Mouse (Mus musculus): ENCODE measurements around the gene Golph3.
"Not testable (repeated sequence)": the region's sequence is repeated elsewhere in the genome, so short reads cannot be mapped to it uniquely, and the experiment has no call there.

The Golph3 gene

GRCm38 (mm10) chr15:12357459-12357858 is 36.2 kb downstream of the Golph3 start:
- no peak for DNase-seq (ENCODE audit: low read depth, low spot score)

- DNase-seq (ENCODE audit: low read depth, low spot score), result no peak
Observed at GRCm38 (mm10) chr15:12358384-12358783, 37.1 kb downstream of the Golph3 start.

- DNase-seq (ENCODE audit: low read depth, low spot score), result no peak
Observed at GRCm38 (mm10) chr15:12360519-12361212, 39.4 kb downstream of the Golph3 start.

GRCm38 (mm10) chr15:12362001-12362700 is 40.9 kb downstream of the Golph3 start:
- no peak for DNase-seq (ENCODE audit: low read depth, low spot score)

DNA sequence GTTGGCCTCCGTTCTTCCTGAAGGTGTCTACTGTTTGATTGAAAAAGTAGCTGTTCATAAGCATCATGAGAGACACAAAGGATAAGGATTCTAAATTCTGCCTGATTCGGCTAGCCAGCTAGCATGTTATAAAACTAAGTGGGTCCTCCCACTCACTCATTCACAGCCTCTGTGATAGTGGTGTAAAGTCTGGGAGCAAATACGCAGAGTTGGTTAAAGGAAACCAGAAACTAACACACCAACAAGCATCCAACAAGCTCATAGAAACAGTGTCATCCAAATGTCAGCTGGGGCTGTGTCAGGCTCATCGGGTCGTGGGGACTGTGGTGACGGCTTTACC is 41.4 kb downstream of the Golph3 start:
- DNase-seq (ENCODE audit: low read depth, low spot score), result no peak

GRCm38 (mm10) chr15:12364096-12364495 is 42.8 kb downstream of the Golph3 start:
- DNase-seq (ENCODE audit: low read depth, low spot score), result no peak

GRCm38 (mm10) chr15:12365416-12366071 is 44.3 kb downstream of the Golph3 start:
- DNase-seq (ENCODE audit: low read depth, low spot score), result no peak

- no peak for DNase-seq (ENCODE audit: low read depth, low spot score)
Observed at GRCm38 (mm10) chr15:12366072-12366469, 44.8 kb downstream of the Golph3 start.

DNA sequence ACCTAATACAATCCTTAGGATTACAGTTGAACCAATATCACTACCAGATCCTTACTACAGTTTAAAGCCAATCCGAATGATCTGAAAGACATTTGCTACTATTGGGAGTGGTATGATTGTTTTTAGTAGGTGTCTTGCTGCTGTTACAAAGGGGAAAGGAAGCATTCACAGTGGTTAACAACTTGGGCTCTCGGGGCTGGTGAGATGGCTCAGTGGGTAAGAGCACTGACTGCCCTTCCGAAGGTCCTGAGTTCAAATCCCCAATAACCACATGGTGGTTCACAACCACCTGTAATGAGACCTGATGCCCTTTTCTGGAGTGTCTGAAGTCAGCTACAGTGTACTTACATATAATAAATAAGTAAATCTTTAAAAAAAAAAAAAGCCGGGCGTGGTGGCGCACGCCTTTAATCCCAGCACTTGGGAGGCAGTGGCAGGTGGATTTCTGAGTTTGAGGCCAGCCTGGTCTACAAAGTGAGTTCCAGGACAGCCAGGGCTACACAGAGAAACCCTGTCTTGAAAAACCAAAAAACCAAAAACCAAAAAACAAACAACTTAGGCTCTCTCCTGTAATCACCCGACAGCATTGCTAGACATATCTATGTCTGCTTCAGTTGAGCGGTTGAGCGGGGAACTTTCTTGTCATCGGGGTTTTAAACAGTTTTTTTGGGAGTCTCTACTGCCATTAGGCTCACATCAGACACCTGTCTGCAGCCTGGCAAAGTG is 45.5 kb downstream of the Golph3 start:
- DNase-seq (ENCODE audit: low read depth, low spot score), result not testable (repeated sequence)

- no peak for DNase-seq (ENCODE audit: low read depth, low spot score)
Observed at GRCm38 (mm10) chr15:12367306-12368080, 46.2 kb downstream of the Golph3 start.

- no peak for DNase-seq (ENCODE audit: low read depth, low spot score)
Observed at GRCm38 (mm10) chr15:12368357-12368756, 47.1 kb downstream of the Golph3 start.

- DNase-seq (ENCODE audit: low read depth, low spot score), result no peak
Observed at GRCm38 (mm10) chr15:12368850-12369249, 47.6 kb downstream of the Golph3 start.

- no peak for DNase-seq (ENCODE audit: low read depth, low spot score)
Observed at GRCm38 (mm10) chr15:12370096-12370495, 48.8 kb downstream of the Golph3 start.

- DNase-seq (ENCODE audit: low read depth, low spot score), result peak; percentile 63
Observed at GRCm38 (mm10) chr15:12371183-12371582, 49.9 kb downstream of the Golph3 start.

DNA sequence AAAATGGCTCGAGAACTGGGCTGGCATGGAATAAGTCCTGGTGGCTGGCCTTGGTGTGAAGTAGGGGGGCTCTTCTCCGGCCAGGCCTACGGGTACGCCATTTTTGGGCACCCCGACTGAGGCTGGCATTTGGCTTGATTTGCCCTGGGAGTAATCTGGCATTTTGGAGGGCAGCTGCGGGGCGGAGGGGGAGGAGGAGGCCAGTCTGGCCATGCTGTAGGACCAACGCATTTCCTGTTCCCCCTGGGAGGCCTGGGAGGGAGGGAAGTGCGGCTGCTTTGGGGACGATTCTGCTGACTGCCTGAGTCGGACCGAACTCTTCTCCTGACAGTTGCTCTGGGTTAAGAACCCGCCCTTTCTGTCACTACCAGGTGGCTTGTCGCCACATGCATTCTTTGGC is 52.2 kb downstream of the Golph3 start:
- DNase-seq (ENCODE audit: low read depth, low spot score), result no peak

DNA sequence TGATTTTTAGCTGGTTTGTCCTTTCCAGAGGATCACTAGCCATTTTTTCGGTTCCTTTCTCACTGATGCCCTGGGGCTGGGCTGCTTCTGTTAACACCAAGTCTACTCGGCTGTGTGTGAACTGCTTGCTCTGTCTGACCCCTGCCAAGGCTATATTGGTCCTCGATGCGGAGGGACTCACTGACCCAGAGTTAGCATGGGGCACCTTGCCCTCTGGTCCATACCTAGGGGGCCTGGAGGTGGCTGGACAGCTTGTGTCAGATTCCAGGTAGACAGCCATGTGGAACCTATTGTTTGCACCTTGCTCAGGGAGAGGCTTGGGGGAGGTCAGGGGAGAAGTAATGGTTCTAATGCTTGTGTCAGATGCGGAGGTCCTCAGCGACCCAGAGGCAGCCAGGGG is 52.7 kb downstream of the Golph3 start:
- no peak for DNase-seq (ENCODE audit: low read depth, low spot score)

- no peak for DNase-seq (ENCODE audit: low read depth, low spot score)
Observed at GRCm38 (mm10) chr15:12374916-12375315, 53.7 kb downstream of the Golph3 start.

DNA sequence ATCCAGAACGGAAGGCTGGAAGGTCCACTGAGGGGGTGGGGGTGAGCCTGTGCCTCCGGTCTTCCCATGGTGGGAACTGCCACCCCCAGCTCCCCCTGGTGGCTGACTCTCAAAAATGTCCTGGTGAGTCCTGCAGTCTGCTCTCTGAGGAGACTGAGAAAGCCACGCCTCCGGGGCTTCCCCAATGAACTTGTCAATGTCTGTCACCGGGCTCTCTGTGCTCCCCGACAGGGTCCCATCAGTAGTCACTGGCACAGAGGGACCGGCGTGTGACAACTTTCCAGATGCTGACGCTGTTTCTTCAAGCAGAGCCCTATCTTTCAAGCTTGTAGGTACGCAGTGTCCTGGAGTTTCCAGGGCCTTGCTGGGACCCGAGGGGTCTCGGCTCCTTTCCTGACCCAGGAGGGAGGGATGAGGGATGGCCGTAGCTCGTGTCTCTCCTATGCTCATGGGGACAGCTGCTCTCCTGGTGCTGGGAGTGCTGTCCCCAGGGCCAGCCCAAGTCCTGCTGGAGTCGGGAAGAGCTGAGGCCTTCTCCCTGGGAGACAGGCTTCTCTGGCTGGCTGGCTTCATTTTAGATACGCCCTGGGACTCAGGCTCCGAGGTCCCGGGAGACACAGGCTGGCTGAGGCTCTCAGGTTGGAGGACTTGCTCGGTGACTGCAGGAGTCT is 54.5 kb downstream of the Golph3 start:
- peak; percentile 59 for DNase-seq (ENCODE audit: low read depth, low spot score)

DNA sequence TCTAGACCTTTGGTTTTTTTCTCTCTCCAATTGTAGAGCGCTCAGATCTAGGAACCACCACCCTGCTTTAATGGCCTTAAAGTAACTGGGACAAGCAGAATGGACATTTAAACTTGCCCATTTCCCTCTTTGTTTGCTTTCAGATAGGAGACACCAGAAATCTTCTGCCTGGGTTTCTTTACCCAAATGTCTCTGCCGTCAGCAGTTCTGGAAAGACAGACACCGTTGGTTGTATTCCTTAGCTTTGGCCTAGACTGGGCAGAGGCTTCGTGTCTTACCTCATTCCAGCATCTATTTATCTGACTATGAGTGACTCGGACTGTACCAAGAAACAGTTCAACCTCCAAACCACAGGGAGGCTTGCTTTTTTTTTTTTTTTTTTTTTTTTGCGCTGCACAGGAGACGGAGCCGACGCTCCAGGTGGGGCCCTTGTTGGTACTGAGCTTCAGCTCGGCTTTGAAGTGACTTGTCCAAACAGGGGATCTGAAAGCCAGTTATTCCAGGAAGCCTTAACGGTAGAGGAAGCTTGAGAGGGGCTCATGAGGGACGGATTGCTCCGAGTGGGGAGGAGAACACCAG is 55.3 kb downstream of the Golph3 start:
- DNase-seq (ENCODE audit: low read depth, low spot score), result no peak

- no peak for DNase-seq (ENCODE audit: low read depth, low spot score)
Observed at GRCm38 (mm10) chr15:12377800-12378199, 56.5 kb downstream of the Golph3 start.
